Mouse (Mus musculus): Measurements from ENCODE around the gene Agrp. TPM values are rescaled to one million over a fixed set of nuclear protein-coding genes. Genes with fewer than 3 reads are reported as not detected.

Agrp gene
- polyA plus RNA-seq, 1 experiment = 0.47 TPM

GRCm38 (mm10) chr8:105533439-105533838, 103.8 kb downstream of the Agrp start:
- Histone ChIP-seq H3K27me3 (ENCODE audit: control insufficient read depth, insufficient read depth, insufficient read length) (no peaks in the 10 kb centered on the region), H3K4me2 (ENCODE audit: low read depth) (peak overlapping the region; percentile 21), H3K4me3 (no peak overlapping the region), H3ac (ENCODE audit: control insufficient read depth, insufficient read length) (no peak overlapping the region), H3K36me3 (ENCODE audit: control insufficient read depth, insufficient read depth) (peaks cover 7% of the 10 kb centered on the region), H3K79me2 (ENCODE audit: control insufficient read depth, insufficient read depth) (no peaks in the 10 kb centered on the region)
- no peak for TF ChIP-seq MYOG (IDR thresholded peaks at IDR 0.05; ENCODE audit: control insufficient read depth in 1 of 3, insufficient read depth in 1 of 3, insufficient read length in 2 of 3, low read depth in 2 of 3)
- no peak for TF ChIP-seq REST (IDR thresholded peaks at IDR 0.05; ENCODE audit: insufficient read depth, insufficient read length)
- TF ChIP-seq MYOD1 (IDR thresholded peaks at IDR 0.05; ENCODE audit: control insufficient read depth in 1 of 3, insufficient read length in 2 of 3, low read depth in 2 of 3) = no peak
- no peak for TF ChIP-seq POLR2AphosphoS2 (IDR thresholded peaks at IDR 0.05; ENCODE audit: insufficient read length, low read depth)
- no peak for TF ChIP-seq TCF12 (IDR thresholded peaks at IDR 0.05; ENCODE audit: insufficient read depth, poor library complexity, severe bottlenecking)
- TF ChIP-seq MAX (IDR thresholded peaks at IDR 0.05; ENCODE audit: low read depth) = no peak
- no peak for TF ChIP-seq POLR2A (IDR thresholded peaks at IDR 0.05; ENCODE audit: insufficient read length, low read depth)
- TF ChIP-seq TCF3 (IDR thresholded peaks at IDR 0.05; ENCODE audit: insufficient read length, low read depth) = no peak
- no peak for TF ChIP-seq USF1 (IDR thresholded peaks at IDR 0.05; ENCODE audit: low read depth)
- no peak for TF ChIP-seq SRF (IDR thresholded peaks at IDR 0.05; ENCODE audit: control insufficient read depth, insufficient read length, low read depth)
- no peak for TF ChIP-seq E2F4 (IDR thresholded peaks at IDR 0.05; ENCODE audit: insufficient read depth)
- no peak for TF ChIP-seq CEBPB (IDR thresholded peaks at IDR 0.05; ENCODE audit: insufficient read depth, poor library complexity, severe bottlenecking)

- Histone ChIP-seq H3K36me3 (ENCODE audit: control insufficient read depth, insufficient read depth) (peaks cover 12% of the 10 kb centered on the region), H3K27me3 (ENCODE audit: control insufficient read depth, insufficient read depth, insufficient read length) (no peaks in the 10 kb centered on the region), H3K79me2 (ENCODE audit: control insufficient read depth, insufficient read depth) (no peaks in the 10 kb centered on the region), H3K4me2 (ENCODE audit: low read depth) (no peak overlapping the region), H3ac (ENCODE audit: control insufficient read depth, insufficient read length) (no peak overlapping the region), H3K4me3 (no peak overlapping the region)
- TF ChIP-seq TCF3 (IDR thresholded peaks at IDR 0.05; ENCODE audit: insufficient read length, low read depth) (no peak), E2F4 (IDR thresholded peaks at IDR 0.05; ENCODE audit: insufficient read depth) (no peak), POLR2AphosphoS2 (IDR thresholded peaks at IDR 0.05; ENCODE audit: insufficient read length, low read depth) (no peak), REST (IDR thresholded peaks at IDR 0.05; ENCODE audit: insufficient read depth, insufficient read length) (no peak), POLR2A (IDR thresholded peaks at IDR 0.05; ENCODE audit: insufficient read length, low read depth) (no peak), TCF12 (IDR thresholded peaks at IDR 0.05; ENCODE audit: insufficient read depth, poor library complexity, severe bottlenecking) (no peak), MAX (IDR thresholded peaks at IDR 0.05; ENCODE audit: low read depth) (no peak), MYOG (IDR thresholded peaks at IDR 0.05; ENCODE audit: control insufficient read depth in 1 of 3, insufficient read depth in 1 of 3, insufficient read length in 2 of 3, low read depth in 2 of 3) (no peak), SRF (IDR thresholded peaks at IDR 0.05; ENCODE audit: control insufficient read depth, insufficient read length, low read depth) (no peak), MYOD1 (IDR thresholded peaks at IDR 0.05; ENCODE audit: control insufficient read depth in 1 of 3, insufficient read length in 2 of 3, low read depth in 2 of 3) (no peak), CEBPB (IDR thresholded peaks at IDR 0.05; ENCODE audit: insufficient read depth, poor library complexity, severe bottlenecking) (no peak), USF1 (IDR thresholded peaks at IDR 0.05; ENCODE audit: low read depth) (no peak)
Measured at GRCm38 (mm10) chr8:105531774-105532173, 105.4 kb downstream of the Agrp start.

- peaks cover 14% of the 10 kb centered on the region for H3K36me3 ChIP-seq (ENCODE audit: control insufficient read depth, insufficient read depth)
Measured at GRCm38 (mm10) chr8:105529271-105529670, 107.9 kb downstream of the Agrp start.

GRCm38 (mm10) chr8:105528206-105528605, 109.0 kb downstream of the Agrp start:
- TF ChIP-seq MAX (IDR thresholded peaks at IDR 0.05; ENCODE audit: low read depth) = no peak
- TF ChIP-seq POLR2AphosphoS2 (IDR thresholded peaks at IDR 0.05; ENCODE audit: insufficient read length, low read depth) = no peak
- TF ChIP-seq CEBPB (IDR thresholded peaks at IDR 0.05; ENCODE audit: insufficient read depth, poor library complexity, severe bottlenecking) = no peak
- TF ChIP-seq TCF12 (IDR thresholded peaks at IDR 0.05; ENCODE audit: insufficient read depth, poor library complexity, severe bottlenecking) = no peak
- TF ChIP-seq MYOD1 (IDR thresholded peaks at IDR 0.05; ENCODE audit: control insufficient read depth in 1 of 3, insufficient read length in 2 of 3, low read depth in 2 of 3) = no peak
- TF ChIP-seq POLR2A (IDR thresholded peaks at IDR 0.05; ENCODE audit: insufficient read length, low read depth) = no peak
- no peak for TF ChIP-seq USF1 (IDR thresholded peaks at IDR 0.05; ENCODE audit: low read depth)
- no peak for TF ChIP-seq E2F4 (IDR thresholded peaks at IDR 0.05; ENCODE audit: insufficient read depth)
- TF ChIP-seq SRF (IDR thresholded peaks at IDR 0.05; ENCODE audit: control insufficient read depth, insufficient read length, low read depth) = no peak
- no peak for TF ChIP-seq TCF3 (IDR thresholded peaks at IDR 0.05; ENCODE audit: insufficient read length, low read depth)
- TF ChIP-seq REST (IDR thresholded peaks at IDR 0.05; ENCODE audit: insufficient read depth, insufficient read length) = no peak
- peaks cover 14% of the 10 kb centered on the region for H3K36me3 ChIP-seq (ENCODE audit: control insufficient read depth, insufficient read depth)

More at GRCm38 (mm10) chr8:105529271-105529670, 107.9 kb downstream of the Agrp start:
- Histone ChIP-seq H3ac (ENCODE audit: control insufficient read depth, insufficient read length) (no peak overlapping the region), H3K27me3 (ENCODE audit: control insufficient read depth, insufficient read depth, insufficient read length) (no peaks in the 10 kb centered on the region), H3K79me2 (ENCODE audit: control insufficient read depth, insufficient read depth) (no peaks in the 10 kb centered on the region), H3K4me2 (ENCODE audit: low read depth) (no peak overlapping the region), H3K4me3 (no peak overlapping the region)
- no peak for TF ChIP-seq USF1 (IDR thresholded peaks at IDR 0.05; ENCODE audit: low read depth)

GRCm38 (mm10) chr8:105527110-105527509, 110.1 kb downstream of the Agrp start:
- Histone ChIP-seq H3K27me3 (ENCODE audit: control insufficient read depth, insufficient read depth, insufficient read length) (no peaks in the 10 kb centered on the region), H3ac (ENCODE audit: control insufficient read depth, insufficient read length) (no peak overlapping the region), H3K36me3 (ENCODE audit: control insufficient read depth, insufficient read depth) (peaks cover 18% of the 10 kb centered on the region), H3K4me2 (ENCODE audit: low read depth) (no peak overlapping the region), H3K4me3 (no peak overlapping the region), H3K79me2 (ENCODE audit: control insufficient read depth, insufficient read depth) (no peaks in the 10 kb centered on the region)
- TF ChIP-seq TCF12 (IDR thresholded peaks at IDR 0.05; ENCODE audit: insufficient read depth, poor library complexity, severe bottlenecking) = no peak
- TF ChIP-seq MAX (IDR thresholded peaks at IDR 0.05; ENCODE audit: low read depth) = no peak
- TF ChIP-seq MYOD1 (IDR thresholded peaks at IDR 0.05; ENCODE audit: control insufficient read depth in 1 of 3, insufficient read length in 2 of 3, low read depth in 2 of 3) = peak in 1 of 3 experiments; percentile 37
- peak in 1 of 3 experiments; percentile 55 for TF ChIP-seq MYOG (IDR thresholded peaks at IDR 0.05; ENCODE audit: control insufficient read depth in 1 of 3, insufficient read depth in 1 of 3, insufficient read length in 2 of 3, low read depth in 2 of 3)
- no peak for TF ChIP-seq SRF (IDR thresholded peaks at IDR 0.05; ENCODE audit: control insufficient read depth, insufficient read length, low read depth)

More at GRCm38 (mm10) chr8:105528206-105528605, 109.0 kb downstream of the Agrp start:
- no peaks in the 10 kb centered on the region for H3K79me2 ChIP-seq (ENCODE audit: control insufficient read depth, insufficient read depth)
- H3K27me3 ChIP-seq (ENCODE audit: control insufficient read depth, insufficient read depth, insufficient read length) = no peaks in the 10 kb centered on the region
- no peak overlapping the region for H3K4me2 ChIP-seq (ENCODE audit: low read depth)
- H3K4me3 ChIP-seq = no peak overlapping the region
- H3ac ChIP-seq (ENCODE audit: control insufficient read depth, insufficient read length) = no peak overlapping the region
